21 mouse cellular contexts compared by ENCODE assay signal in genomic region chr13:6628998-6629764, GRCm38 (mm10). TPM values are rescaled to one million over a fixed set of nuclear protein-coding genes. Genes with fewer than 3 reads are reported as not detected.
DNase-seq lines count a peak whose midpoint lies in the region; ATAC-seq and TF ChIP-seq lines count a peak whose summit lies in the region.
"Had no signal": no experiment of that assay in that cellular context is flagged by ENCODE, and none has a peak within 500 bp of the region (broad histone marks: within the 10 kb centered on the region; RNA-seq: fewer than 3 reads in every experiment).

No protein-coding gene starts in this region.

- H3K36me3 ChIP-seq in heart, embryonic 13.5 days: peaks cover 5% of the 10 kb centered on the region
- no peaks in the 10 kb centered on the region for H3K36me3 ChIP-seq in kidney, postnatal 0 days (ENCODE audit: insufficient read depth, low read length)
- H3K36me3 ChIP-seq: embryonic facial prominence, embryonic 15.5 days; forebrain, embryonic 15.5 days had no signal

- TF ChIP-seq CTCF in kidney, postnatal 0 days (IDR thresholded peaks at IDR 0.05; ENCODE audit: low read depth): 0 out of 2 replicates have a peak, but pooled peaks have one; percentile 7

- H3K4me3 ChIP-seq in heart, embryonic 13.5 days: no peak overlapping the region
- H3K4me3 ChIP-seq in kidney, postnatal 0 days (replicated peaks; ENCODE audit: low read depth, low read length): no peak overlapping the region
- H3K4me3 ChIP-seq: embryonic facial prominence, embryonic 15.5 days; forebrain, embryonic 15.5 days; heart, adult 2 months; hindbrain, embryonic 13.5 days had no signal

- peaks cover 83% of the 10 kb centered on the region for H3K4me1 ChIP-seq in heart, embryonic 13.5 days
- H3K4me1 ChIP-seq in kidney, postnatal 0 days (replicated peaks; ENCODE audit: insufficient read depth, low read length): peaks cover 4% of the 10 kb centered on the region; the same call in 1 of the 2 replicates
- H3K4me1 ChIP-seq: forebrain, embryonic 15.5 days had no signal

- intact Hi-C loops in heart, postnatal 36 days (cut with DNase I): no loop called here

- WGBS in heart, embryonic 13.5 days: 79% methylated on average over 14 of the region's 14 CpGs
- 68% methylated on average over 14 of the region's 14 CpGs for WGBS in kidney, postnatal 0 days

- H3K27ac ChIP-seq in heart, embryonic 13.5 days (replicated peaks): peak overlapping the region; percentile 55
- peak overlapping the region; percentile 47; the same call in 1 of the 2 replicates for H3K27ac ChIP-seq in kidney, postnatal 0 days
- H3K27ac ChIP-seq: embryonic facial prominence, embryonic 15.5 days; forebrain, embryonic 15.5 days; heart, adult 2 months; hindbrain, embryonic 13.5 days; stomach, postnatal 0 days had no signal

- 0 out of 2 replicates have a peak overlapping the region, but pooled peaks have one; percentile 16 for H3K4me2 ChIP-seq in heart, embryonic 13.5 days
- H3K4me2 ChIP-seq in kidney, postnatal 0 days (ENCODE audit: low read length): no peak overlapping the region
- H3K4me2 ChIP-seq: embryonic facial prominence, embryonic 15.5 days; forebrain, embryonic 15.5 days; hindbrain, embryonic 13.5 days had no signal

- no peaks in the 10 kb centered on the region for H3K27me3 ChIP-seq in heart, embryonic 13.5 days (replicated peaks)
- H3K27me3 ChIP-seq in kidney, postnatal 0 days (ENCODE audit: insufficient read depth, low read length): no peaks in the 10 kb centered on the region
- H3K27me3 ChIP-seq: embryonic facial prominence, embryonic 15.5 days; forebrain, embryonic 15.5 days; hindbrain, embryonic 13.5 days had no signal

- no peak for ATAC-seq in heart, embryonic 13.5 days (ENCODE audit: extremely low read depth, insufficient number of reproducible peaks, low FRiP score, low TSS enrichment)
- ATAC-seq in kidney, postnatal 0 days (replicated peaks; ENCODE audit: low FRiP score, low read depth): peak; percentile 88
- ATAC-seq: forebrain, embryonic 15.5 days; midbrain, embryonic 16.5 days had no signal

- H3K9me3 ChIP-seq in heart, embryonic 13.5 days: no peaks in the 10 kb centered on the region
- H3K9me3 ChIP-seq in kidney, postnatal 0 days (replicated peaks; ENCODE audit: low read length): no peaks in the 10 kb centered on the region
- H3K9me3 ChIP-seq: embryonic facial prominence, embryonic 15.5 days; forebrain, embryonic 15.5 days; hindbrain, embryonic 13.5 days had no signal

- H3K9ac ChIP-seq in heart, embryonic 13.5 days: no peak overlapping the region; the same call in 1 of the 2 replicates
- no peak overlapping the region for H3K9ac ChIP-seq in kidney, postnatal 0 days (ENCODE audit: low read depth, low read length)
- H3K9ac ChIP-seq: embryonic facial prominence, embryonic 15.5 days; forebrain, embryonic 15.5 days; hindbrain, embryonic 13.5 days had no signal

- DNase-seq in heart, postnatal 36 days: no peak
- DNase-seq in A20 (ENCODE audit: low read depth, low spot score): peak; percentile 75
- DNase-seq in ZHBTc4 (ENCODE audit: low read depth, low spot score): peak; percentile 25
- DNase-seq in kidney, postnatal 0 days (ENCODE audit: low spot score): peak; percentile 40
- no peak for DNase-seq in gastrocnemius, adult 8-10 months (ENCODE audit: low spot score in 2 of 2)
- no peak for DNase-seq in cerebellum, adult 8-10 months
- DNase-seq: adrenal gland, postnatal 14 days; cerebellum, adult 9-10 months; gastrocnemius, postnatal 14 days; heart, adult 2 months; layer of hippocampus, postnatal 36 days; lung, postnatal 4 days; right cerebral cortex, postnatal 4 days; thymus, adult 2 months; thymus, postnatal 4 days had no signal

RNA-seq across cellular contexts. Expression of gene Pfkp, which starts 19.4 kb away (rescaled TPM):
- polyA plus RNA-seq in heart, embryonic 13.5 days (2015; fragmentation: Nextera tagmentation; extraction: Ambion mirVana): 170 and 188 TPM in 2 replicates
- 10 to 100 TPM; 49.0 to 65.7 TPM for total RNA-seq in heart, postnatal 36 days (2021)
- 40.8 and 42.8 TPM in 2 replicates for polyA plus RNA-seq in kidney, postnatal 0 days (2015; fragmentation: Nextera tagmentation; extraction: Ambion mirVana)
- 1 to 10 TPM; 1.2 to 3.3 (median 3.2) TPM for total RNA-seq in gastrocnemius, adult 8-10 months (2022)

Comparison
In these comparisons a context has a peak if more than half of its experiments do, and no peak if none do; other contexts are left out.
1. DNase-seq: peak in A20 (single experiment), ZHBTc4 (single experiment) and kidney, postnatal 0 days (single experiment); none in heart, postnatal 36 days (0 of 2), gastrocnemius, adult 8-10 months (0 of 2) and cerebellum, adult 8-10 months (single experiment).
2. RNA of gene Pfkp, which starts 19.4 kb away (total RNA-seq): 49.0 to 65.7 TPM in heart, postnatal 36 days; 1.2 to 3.3 TPM in gastrocnemius, adult 8-10 months; every median in the first group is over 10 times any median in the second.